Mouse (Mus musculus) midbrain, embryonic 14.5 days (tissue): ENCODE measurements around the gene Twf2. TPM values are rescaled to one million over a fixed set of nuclear protein-coding genes. Genes with fewer than 3 reads are reported as not detected.
A peak's percentile ranks its signal among the peaks of the same experiment; 100 is the strongest.

Source experiments
- ATAC-seq: fragments of 200-750 bp; cut with Nextera tagmentation; 2 replicates; pipeline ENCODE4 v1.8.0; 2017; ENCODE audit warnings: moderate number of reproducible peaks, moderate library complexity; ENCODE audit not compliant: low FRiP score, low TSS enrichment
- DNase-seq: peaks from one replicate; pipeline ENCODE4 v3.0.0-alpha.2; 2015
- H3K27ac ChIP-seq: fragments of 300-500 bp; sonication (generic); replicated peaks from 2 replicates; pipeline ENCODE4 v1.5.1; 2014; ENCODE audit warnings: mild to moderate bottlenecking, low read depth, low read length, moderate library complexity
- H3K27me3 ChIP-seq: fragments of 300-500 bp; sonication (generic); 2 replicates; pipeline ENCODE4 v1.6.1; 2014; ENCODE audit warnings: low read length, control low read depth, mixed read lengths; ENCODE audit not compliant: control insufficient read depth, insufficient read depth
- H3K36me3 ChIP-seq: fragments of 300-500 bp; sonication (generic); 2 replicates; pipeline ENCODE4 v1.6.1; 2014; ENCODE audit warnings: low read length, control low read depth; ENCODE audit not compliant: control insufficient read depth, insufficient read depth
- H3K4me1 ChIP-seq: fragments of 300-500 bp; sonication (generic); 2 replicates; pipeline ENCODE4 v1.6.1; 2014; ENCODE audit warnings: mild to moderate bottlenecking, antibody characterized with exemption, low read length, control low read depth; ENCODE audit not compliant: control insufficient read depth, insufficient read depth
- H3K4me2 ChIP-seq: fragments of 300-500 bp; sonication (generic); 2 replicates; pipeline ENCODE4 v1.6.1; 2014; ENCODE audit warnings: mild to moderate bottlenecking, low read length, moderate library complexity
- H3K4me3 ChIP-seq: fragments of 300-500 bp; sonication (generic); replicated peaks from 2 replicates; pipeline ENCODE4 v1.5.1; 2014; ENCODE audit warnings: low read depth, low read length
- H3K9ac ChIP-seq: fragments of 300-500 bp; sonication (generic); replicated peaks from 2 replicates; pipeline ENCODE4 v1.6.1; 2014; ENCODE audit warnings: mild to moderate bottlenecking, low read length, moderate library complexity
- H3K9me3 ChIP-seq: fragments of 300-500 bp; sonication (generic); 2 replicates; pipeline ENCODE4 v1.6.1; 2016; ENCODE audit warnings: low read length, control low read depth, mixed read lengths; ENCODE audit not compliant: control insufficient read depth
- WGBS: fragments of 180-500 bp; shearing (Covaris S2); extraction: QIAGEN DNeasy Blood & Tissue Kit; methylation state at CpG from one replicate; pipeline ENCODE4 v1.1.7; 2014; 5-methylcytosine and 5-hydroxymethylcytosine counted together
- polyA plus RNA-seq: library from polyadenylated mRNA; unstranded; fragments of >200 nt; fragmentation: Nextera tagmentation; extraction: Ambion mirVana; gene quantifications from 2 replicates; pipeline ENCODE4 v1.2.1, GENCODE M21; 2014

Gene Twf2
- polyA plus RNA-seq, 1 experiment from 2014 or later: 46.4 TPM

DNA sequence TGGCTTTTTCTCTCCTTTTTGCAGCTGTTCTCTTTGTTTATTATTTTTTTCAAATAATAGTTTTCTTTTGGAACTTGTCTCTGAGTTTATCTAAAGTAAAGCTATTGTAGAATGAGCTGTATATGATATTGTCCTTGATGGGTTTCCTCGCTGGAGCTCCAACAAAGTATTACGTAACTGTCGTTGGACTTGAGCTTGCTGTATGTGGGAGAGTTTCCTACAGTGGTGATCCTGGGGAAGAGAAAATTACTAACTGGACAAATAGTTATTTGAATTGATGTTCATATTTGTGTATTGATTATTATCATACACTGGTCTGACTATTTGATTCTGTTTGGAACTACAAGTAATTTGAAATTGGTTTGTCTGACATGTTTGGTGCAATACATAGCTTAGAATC is 30.4 kb upstream of the Twf2 start:
- Histone ChIP-seq H3K9me3 (no peaks in the 10 kb centered on the region), H3K4me2 (peak overlapping the region; percentile 64), H3K4me3 (peak overlapping the region; percentile 94), H3K27me3 (0 out of 2 replicates have a peak, but pooled peaks cover 2% of the 10 kb centered on the region), H3K36me3 (peaks cover 13% of the 10 kb centered on the region), H3K27ac (no peak overlapping the region), H3K4me1 (peaks cover 35% of the 10 kb centered on the region), H3K9ac (no peak overlapping the region)
- WGBS: 28% methylated on average over 3 of the region's 3 CpGs
- ATAC-seq: no peak
- no peak for DNase-seq

DNA sequence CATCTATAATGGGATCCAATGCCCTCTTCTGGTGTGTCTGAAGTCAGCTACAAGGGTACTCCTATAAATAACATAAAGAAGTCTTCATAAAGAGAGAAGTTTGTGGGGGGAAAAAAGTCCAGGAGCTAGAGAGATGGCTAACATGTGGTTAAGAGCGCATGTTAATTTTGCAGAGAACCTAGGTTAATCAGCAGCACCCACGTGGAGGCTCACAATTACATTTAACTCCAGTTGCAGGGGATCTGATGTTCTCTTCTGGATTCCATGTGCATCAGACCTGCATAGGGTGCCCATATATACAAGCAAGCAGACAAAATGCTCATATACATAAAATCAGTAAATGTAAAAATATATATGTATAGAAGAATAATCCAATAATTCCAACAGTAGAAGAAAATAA is 29.5 kb upstream of the Twf2 start:
- ATAC-seq: no peak
- H3K9ac ChIP-seq: peak overlapping the region; percentile 23; the same call in 1 of the 2 replicates

DNA sequence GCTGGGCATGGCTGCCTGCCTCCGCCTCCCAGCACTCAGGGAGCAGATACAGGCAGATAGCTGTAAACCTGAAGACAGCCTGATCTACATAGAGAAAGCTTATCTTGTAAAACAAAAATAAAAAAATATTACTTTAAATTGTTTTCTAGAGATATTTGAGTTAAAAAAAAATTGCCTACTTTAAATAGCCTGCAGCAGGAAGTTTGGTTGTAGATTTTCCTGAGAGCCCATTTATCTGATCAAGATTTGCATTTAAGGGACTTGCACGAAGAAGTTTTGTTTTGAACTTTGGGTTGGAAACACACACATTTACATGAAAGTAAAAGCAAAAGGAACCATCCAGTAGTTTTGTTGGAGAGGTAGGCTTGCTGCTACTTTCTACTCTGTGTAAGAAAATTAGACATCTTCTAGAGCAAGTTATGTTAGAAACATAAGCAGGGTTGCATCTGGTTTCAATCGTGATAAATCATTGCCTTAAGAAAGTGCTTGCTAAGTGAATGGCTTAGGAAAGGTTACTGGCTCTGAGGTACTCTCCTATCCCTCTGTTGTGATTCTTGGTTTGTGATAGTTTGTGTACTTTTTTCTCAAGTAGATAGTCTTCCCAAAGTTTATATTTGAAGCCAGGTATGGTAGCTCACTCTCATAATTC is 27.2 kb upstream of the Twf2 start:
- Histone ChIP-seq H3K27me3 (no peaks in the 10 kb centered on the region), H3K4me3 (no peak overlapping the region), H3K9me3 (no peaks in the 10 kb centered on the region), H3K4me2 (no peak overlapping the region), H3K4me1 (peaks cover 29% of the 10 kb centered on the region), H3K27ac (no peak overlapping the region), H3K9ac (no peak overlapping the region), H3K36me3 (peaks cover 43% of the 10 kb centered on the region)
- no peak for ATAC-seq
- WGBS: 91% methylated on average over 3 of the region's 3 CpGs
- DNase-seq: no peak

More for the DNA sequence above, 29.5 kb upstream of the Twf2 start:
- Histone ChIP-seq H3K27ac (no peak overlapping the region), H3K4me1 (peaks cover 35% of the 10 kb centered on the region), H3K27me3 (0 out of 2 replicates have a peak, but pooled peaks cover 2% of the 10 kb centered on the region), H3K9me3 (no peaks in the 10 kb centered on the region), H3K4me3 (peak overlapping the region; percentile 94), H3K4me2 (peak overlapping the region; percentile 64), H3K36me3 (peaks cover 21% of the 10 kb centered on the region)
- no peak for DNase-seq
- WGBS: 64% methylated on average over 2 of the region's 2 CpGs

DNA sequence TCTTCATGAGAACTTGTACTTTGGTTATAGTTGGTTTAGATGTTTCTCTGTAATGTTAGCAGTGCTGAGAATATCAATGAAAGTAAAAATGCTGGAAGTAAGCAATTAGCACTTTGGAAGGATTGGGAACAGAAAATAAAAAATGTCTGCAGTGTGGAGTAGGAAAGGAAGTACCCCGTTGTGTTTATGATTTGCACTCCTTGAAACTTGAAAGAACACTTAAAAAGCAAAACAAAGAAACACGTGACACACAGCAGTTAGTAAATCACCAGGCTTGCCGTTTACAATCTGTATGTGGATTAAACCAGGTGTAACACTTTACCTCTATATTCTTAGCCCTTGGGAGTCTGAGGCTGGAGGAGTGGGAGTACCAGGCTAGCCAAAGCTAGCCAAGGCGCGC is 26.1 kb upstream of the Twf2 start:
- WGBS: 93% methylated on average over 5 of the region's 5 CpGs
- Histone ChIP-seq H3K9ac (no peak overlapping the region), H3K27ac (no peak overlapping the region), H3K4me2 (no peak overlapping the region), H3K4me1 (peaks cover 29% of the 10 kb centered on the region), H3K36me3 (peaks cover 54% of the 10 kb centered on the region), H3K27me3 (no peaks in the 10 kb centered on the region), H3K4me3 (no peak overlapping the region), H3K9me3 (no peaks in the 10 kb centered on the region)
- DNase-seq (no peak), ATAC-seq (no peak)

DNA sequence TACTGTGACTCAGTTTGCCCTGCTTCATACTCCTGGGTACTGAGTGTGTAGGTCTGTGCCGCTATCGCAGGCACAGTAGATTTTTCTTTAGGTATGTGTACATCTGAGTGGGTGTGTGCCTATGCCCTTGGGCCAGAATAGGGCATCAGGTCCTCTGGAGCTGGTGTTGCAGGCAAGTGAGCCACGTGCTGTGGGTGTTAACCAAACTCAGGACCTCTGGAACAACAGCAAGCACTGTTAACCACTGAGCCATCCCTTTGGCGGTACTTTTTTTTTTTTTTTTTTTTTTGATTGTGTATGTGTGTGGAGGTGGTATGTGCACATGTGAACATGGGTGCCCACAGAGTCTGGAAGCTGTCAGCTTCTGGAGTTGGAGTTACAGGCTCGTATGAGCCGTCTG is 25.1 kb upstream of the Twf2 start:
- H3K36me3 ChIP-seq: peaks cover 64% of the 10 kb centered on the region
- ATAC-seq: no peak
- WGBS: 95% methylated on average over 6 of the region's 6 CpGs

DNA sequence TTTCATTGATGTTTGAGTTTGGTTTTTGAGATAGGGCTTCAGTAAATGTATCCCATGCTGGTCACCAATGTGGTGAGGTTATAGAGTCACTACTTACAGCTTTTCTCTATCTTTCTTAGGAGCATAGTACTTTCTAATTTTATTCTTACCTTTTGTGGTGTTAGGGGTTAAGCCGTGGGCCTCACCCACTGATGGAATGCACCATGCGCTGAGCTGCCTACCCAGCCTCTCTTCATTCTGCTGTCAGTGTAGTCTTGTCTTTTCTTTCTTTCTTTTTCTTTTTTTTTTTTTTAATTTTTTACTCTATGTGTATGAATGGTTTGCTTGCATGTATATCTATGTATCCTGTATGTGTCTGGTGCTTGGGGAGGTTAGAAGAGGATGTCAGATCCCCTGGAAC is 23.5 kb upstream of the Twf2 start:
- H3K36me3 ChIP-seq: peaks cover 81% of the 10 kb centered on the region
- no peak for ATAC-seq
- no peak overlapping the region for H3K4me2 ChIP-seq
- no peak for DNase-seq
- no peaks in the 10 kb centered on the region for H3K27me3 ChIP-seq
- no peak overlapping the region for H3K27ac ChIP-seq
- H3K9me3 ChIP-seq: no peaks in the 10 kb centered on the region
- no peak overlapping the region for H3K9ac ChIP-seq
- H3K4me3 ChIP-seq: no peak overlapping the region
- 95% methylated on average over 2 of the region's 2 CpGs for WGBS
- peaks cover 11% of the 10 kb centered on the region for H3K4me1 ChIP-seq

More for the DNA sequence above, 25.1 kb upstream of the Twf2 start:
- H3K4me2 ChIP-seq: no peak overlapping the region
- no peaks in the 10 kb centered on the region for H3K9me3 ChIP-seq
- no peak overlapping the region for H3K9ac ChIP-seq
- no peak for DNase-seq
- H3K4me1 ChIP-seq: peaks cover 26% of the 10 kb centered on the region
- H3K27ac ChIP-seq: no peak overlapping the region
- no peak overlapping the region for H3K4me3 ChIP-seq
- H3K27me3 ChIP-seq: no peaks in the 10 kb centered on the region

DNA sequence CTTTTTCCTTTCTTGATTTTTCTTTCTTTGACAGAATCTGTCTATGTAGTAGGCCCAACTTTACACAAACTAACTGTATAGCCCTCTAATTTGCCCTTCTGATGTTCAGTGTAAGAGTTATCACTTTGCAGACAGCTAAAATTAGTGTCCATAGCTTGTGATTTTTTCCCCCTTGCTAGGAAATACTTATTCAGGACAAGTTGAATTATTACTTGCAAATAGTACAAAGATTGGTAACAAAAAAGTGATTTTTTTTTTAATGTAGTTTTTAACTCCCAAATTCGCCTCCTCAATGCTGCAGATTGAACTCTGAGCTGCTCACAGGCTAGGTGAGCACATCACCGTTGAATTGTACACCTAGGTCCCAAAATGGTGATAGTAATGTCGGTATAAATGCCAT is 22.9 kb upstream of the Twf2 start:
- Histone ChIP-seq H3K27ac (no peak overlapping the region), H3K4me2 (no peak overlapping the region), H3K36me3 (peaks cover 86% of the 10 kb centered on the region), H3K9ac (no peak overlapping the region), H3K4me1 (peaks cover 6% of the 10 kb centered on the region), H3K9me3 (no peaks in the 10 kb centered on the region), H3K4me3 (no peak overlapping the region), H3K27me3 (no peaks in the 10 kb centered on the region)
- 94% methylated on average over 3 of the region's 3 CpGs for WGBS
- DNase-seq (no peak), ATAC-seq (no peak)

DNA sequence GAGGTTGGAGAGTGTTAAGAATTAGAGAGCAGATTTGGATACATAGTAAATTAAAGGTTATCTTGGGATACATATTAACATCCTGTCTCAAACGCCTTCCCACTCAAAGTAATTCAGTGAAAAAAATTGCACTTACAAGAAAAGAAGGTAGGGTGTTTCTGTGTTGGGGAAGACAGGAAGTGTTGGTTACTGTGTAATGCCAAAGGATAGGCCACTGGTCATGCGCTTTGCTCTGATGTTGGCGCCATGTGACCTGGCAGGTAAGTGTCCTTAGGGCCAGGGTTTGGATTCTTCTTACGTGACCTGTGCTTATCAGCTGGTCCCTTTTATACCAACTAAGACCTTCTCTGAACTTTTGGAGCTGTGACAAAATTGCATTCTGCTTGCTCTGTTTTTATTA is 20.8 kb upstream of the Twf2 start:
- 95% methylated on average over 4 of the region's 4 CpGs for WGBS
- Histone ChIP-seq H3K36me3 (peaks cover 97% of the 10 kb centered on the region), H3K9me3 (no peaks in the 10 kb centered on the region)

DNA sequence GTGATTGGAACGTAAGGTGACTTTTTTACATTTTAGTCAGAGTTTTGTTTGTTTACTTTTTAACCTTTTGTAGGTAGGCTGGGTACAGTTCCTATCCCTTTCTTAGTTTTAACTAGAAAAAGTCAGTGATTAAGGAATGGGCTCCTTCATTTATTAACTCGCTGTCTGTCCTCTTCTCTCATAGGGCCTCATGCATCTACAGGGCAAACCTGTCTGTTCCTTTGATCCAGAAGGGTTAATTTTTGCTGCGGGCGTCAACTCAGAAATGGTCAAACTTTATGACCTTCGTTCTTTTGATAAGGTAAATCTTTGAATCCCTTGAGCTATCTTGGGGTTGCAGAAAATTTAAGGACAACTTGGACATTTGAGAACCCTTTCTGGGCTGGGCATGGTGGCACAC is 18.9 kb upstream of the Twf2 start:
- Histone ChIP-seq H3K4me1 (no peaks in the 10 kb centered on the region), H3K9ac (no peak overlapping the region), H3K27me3 (no peaks in the 10 kb centered on the region), H3K4me3 (no peak overlapping the region), H3K36me3 (peaks cover 99% of the 10 kb centered on the region), H3K27ac (no peak overlapping the region), H3K4me2 (no peak overlapping the region), H3K9me3 (no peaks in the 10 kb centered on the region)
- ATAC-seq (no peak), DNase-seq (no peak)
- 93% methylated on average over 5 of the region's 5 CpGs for WGBS

More for the DNA sequence above, 20.8 kb upstream of the Twf2 start:
- H3K27ac ChIP-seq: no peak overlapping the region
- H3K4me2 ChIP-seq: no peak overlapping the region
- H3K27me3 ChIP-seq: no peaks in the 10 kb centered on the region
- DNase-seq: no peak
- H3K4me3 ChIP-seq: no peak overlapping the region
- no peak for ATAC-seq
- no peak overlapping the region for H3K9ac ChIP-seq
- no peaks in the 10 kb centered on the region for H3K4me1 ChIP-seq
